Mouse (Mus musculus) stomach, embryonic 14.5 days (tissue): ENCODE data around the gene Rnase10. TPM values are rescaled to one million over a fixed set of nuclear protein-coding genes. Genes with fewer than 3 reads are reported as not detected.
"Not testable (repeated sequence)": the region's sequence is repeated elsewhere in the genome, so short reads cannot be mapped to it uniquely, and the experiment has no call there.

Experiments
- ATAC-seq: fragments of 200-750 bp; cut with Nextera tagmentation; 2 replicates; pipeline ENCODE4 v1.8.0; 2017; ENCODE audit warnings: low read depth, moderate TSS enrichment; ENCODE audit not compliant: insufficient number of reproducible peaks, insufficient read depth, low FRiP score
- H3K27ac ChIP-seq: fragments of 300-500 bp; sonication (generic); 2 replicates; pipeline ENCODE4 v1.5.1; 2014; ENCODE audit warnings: mild to moderate bottlenecking, low read length, moderate library complexity, mixed read lengths
- H3K27me3 ChIP-seq: fragments of 300-500 bp; sonication (generic); 2 replicates; pipeline ENCODE4 v1.6.1; 2014; ENCODE audit warnings: low read length, control low read depth, mixed read lengths; ENCODE audit not compliant: control insufficient read depth, insufficient read depth
- H3K36me3 ChIP-seq: fragments of 300-500 bp; sonication (generic); 2 replicates; pipeline ENCODE4 v1.6.1; 2014; ENCODE audit warnings: mild to moderate bottlenecking, control low read depth, low read length, moderate library complexity, mixed read lengths; ENCODE audit not compliant: control insufficient read depth, insufficient read depth
- H3K4me1 ChIP-seq: fragments of 300-500 bp; sonication (generic); 2 replicates; pipeline ENCODE4 v1.6.1; 2014; ENCODE audit warnings: low read length, control low read depth, mixed read lengths; ENCODE audit not compliant: control insufficient read depth, insufficient read depth
- H3K4me2 ChIP-seq: fragments of 300-500 bp; sonication (generic); replicated peaks from 2 replicates; pipeline ENCODE4 v1.6.1; 2014; ENCODE audit warnings: low read depth, low read length, control low read depth
- H3K4me3 ChIP-seq: fragments of 300-500 bp; sonication (generic); 2 replicates; pipeline ENCODE4 v1.5.1; 2014; ENCODE audit warnings: low read depth, low read length, control low read depth
- H3K9ac ChIP-seq: fragments of 300-500 bp; sonication (generic); replicated peaks from 2 replicates; pipeline ENCODE4 v1.6.1; 2014; ENCODE audit warnings: low read depth, mild to moderate bottlenecking, control low read depth, low read length, moderate library complexity, mixed read lengths
- H3K9me3 ChIP-seq: fragments of 300-500 bp; sonication (generic); 2 replicates; pipeline ENCODE4 v1.6.1; 2016; ENCODE audit warnings: low read depth, low read length, control low read depth; ENCODE audit not compliant: control insufficient read depth
- WGBS: fragments of 180-500 bp; shearing (Covaris S2); extraction: QIAGEN DNeasy Blood & Tissue Kit; methylation state at CpG from one replicate; pipeline ENCODE4 v1.1.7; 2014; 5-methylcytosine and 5-hydroxymethylcytosine counted together
- polyA plus RNA-seq: library from polyadenylated mRNA; unstranded; fragments of >200 nt; fragmentation: Nextera tagmentation; extraction: Ambion mirVana; gene quantifications from 2 replicates; pipeline ENCODE4 v1.2.1, GENCODE M21; 2014

Rnase10 gene
- polyA plus RNA-seq, 1 experiment from 2014 or later: not detected

DNA sequence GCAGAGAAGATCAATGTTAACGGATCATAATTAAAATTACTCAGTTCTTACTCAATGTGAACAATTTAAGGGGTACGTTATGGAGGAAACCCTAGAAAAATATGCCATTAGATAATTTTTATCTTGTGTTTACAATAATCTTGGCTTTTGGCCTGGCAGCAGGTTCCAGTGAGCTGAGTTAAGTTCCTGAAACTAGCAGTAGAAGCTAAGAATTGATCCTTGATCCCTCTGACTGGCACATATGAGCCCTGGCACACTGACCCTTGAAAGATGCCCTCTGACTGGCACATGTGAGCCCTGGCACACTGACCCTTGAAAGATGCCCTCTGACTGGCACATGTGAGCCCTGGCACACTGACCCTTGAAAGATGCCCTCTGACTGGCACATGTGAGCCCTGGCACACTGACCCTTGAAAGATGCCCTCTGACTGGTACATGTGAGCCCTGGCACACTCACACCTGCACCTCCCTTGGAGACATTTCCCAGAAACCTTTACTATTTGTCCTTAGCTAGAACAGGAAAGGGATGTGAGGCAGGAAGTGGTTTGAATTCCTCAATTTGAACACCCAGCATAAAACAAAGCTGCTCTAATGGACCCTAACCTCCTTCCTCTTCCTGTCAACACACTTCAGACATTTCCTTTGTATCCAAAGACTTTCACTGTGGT lies 9.4 kb upstream of the Rnase10 start:
- Histone ChIP-seq H3K27ac (no peak overlapping the region), H3K9me3 (no peaks in the 10 kb centered on the region), H3K4me1 (no peaks in the 10 kb centered on the region), H3K27me3 (no peaks in the 10 kb centered on the region), H3K4me3 (no peak overlapping the region), H3K9ac (no peak overlapping the region), H3K36me3 (no peaks in the 10 kb centered on the region), H3K4me2 (no peak overlapping the region)
- 68% methylated on average over 2 of the region's 2 CpGs for WGBS
- no peak for ATAC-seq

DNA sequence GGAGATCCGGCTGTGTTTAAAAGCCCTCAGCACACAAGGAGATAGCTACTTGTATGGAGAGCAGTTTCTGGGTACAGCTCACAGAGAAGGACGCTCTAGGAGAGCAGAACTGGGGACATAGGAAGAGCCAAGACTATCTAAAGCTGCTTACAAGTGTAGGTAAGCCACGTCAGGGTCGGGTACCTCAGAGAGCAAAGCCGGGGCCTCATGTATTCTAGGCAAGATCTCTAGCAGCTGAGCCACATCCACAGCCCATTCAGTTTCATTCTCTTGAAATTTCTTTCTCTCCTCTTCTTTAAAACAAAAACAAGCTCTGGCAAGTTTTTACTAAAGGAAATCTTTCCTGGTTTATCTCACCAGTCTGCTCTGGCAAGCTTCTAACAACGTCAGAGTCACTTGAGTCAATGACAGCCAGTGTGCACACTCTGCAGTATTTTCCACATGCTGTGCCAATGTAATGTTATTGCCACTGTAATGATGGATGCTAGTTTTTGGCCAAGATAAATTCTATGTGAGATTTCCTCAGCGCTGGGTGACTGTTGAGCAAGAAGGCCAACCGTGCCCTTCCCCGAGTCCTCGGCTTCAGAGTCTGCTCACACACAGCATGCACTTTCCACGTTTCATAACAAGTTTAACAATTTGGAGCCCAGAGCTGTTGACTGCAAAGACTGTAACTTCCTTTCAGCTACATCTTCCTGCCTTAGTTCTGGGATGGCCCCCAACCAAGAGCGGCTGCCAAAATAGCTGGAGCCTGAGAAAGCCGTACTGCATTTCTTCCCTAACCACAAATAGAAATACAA lies 563 bp downstream of the Rnase10 start:
- Histone ChIP-seq H3K27ac (peak overlapping the region; percentile 77), H3K9me3 (no peaks in the 10 kb centered on the region), H3K4me1 (no peaks in the 10 kb centered on the region), H3K36me3 (no peaks in the 10 kb centered on the region), H3K4me2 (no peak overlapping the region), H3K27me3 (no peaks in the 10 kb centered on the region), H3K9ac (no peak overlapping the region), H3K4me3 (no peak overlapping the region)
- ATAC-seq: peak; percentile 80; the same call in 1 of the 2 replicates
- 48% methylated on average over 13 of the region's 13 CpGs for WGBS

DNA sequence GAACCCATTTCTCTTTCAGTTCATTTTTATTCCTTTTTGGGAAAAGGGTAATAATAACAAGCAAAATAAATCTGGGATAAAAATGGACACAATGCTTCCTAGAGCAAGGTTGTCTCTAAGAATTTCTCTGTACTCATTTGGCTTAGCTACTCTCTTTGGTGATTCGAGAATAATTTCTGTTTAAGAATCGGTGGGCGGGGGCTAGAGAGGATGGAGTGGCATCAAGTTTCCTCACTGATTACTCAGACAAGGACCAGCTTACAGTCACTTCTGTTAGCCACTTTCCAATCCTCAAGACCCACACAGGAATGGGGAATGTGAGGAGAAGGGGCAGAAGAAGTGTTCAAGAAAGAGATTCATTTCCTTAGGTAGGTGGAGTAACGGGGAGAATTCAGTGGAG lies 1.2 kb downstream of the Rnase10 start:
- Histone ChIP-seq H3K4me2 (no peak overlapping the region), H3K4me1 (no peaks in the 10 kb centered on the region), H3K9ac (no peak overlapping the region), H3K4me3 (no peak overlapping the region), H3K9me3 (no peaks in the 10 kb centered on the region), H3K27me3 (no peaks in the 10 kb centered on the region), H3K27ac (peak overlapping the region; percentile 77; the same call in 1 of the 2 replicates), H3K36me3 (no peaks in the 10 kb centered on the region)
- 74% methylated on average over 4 of the region's 4 CpGs for WGBS
- no peak for ATAC-seq

DNA sequence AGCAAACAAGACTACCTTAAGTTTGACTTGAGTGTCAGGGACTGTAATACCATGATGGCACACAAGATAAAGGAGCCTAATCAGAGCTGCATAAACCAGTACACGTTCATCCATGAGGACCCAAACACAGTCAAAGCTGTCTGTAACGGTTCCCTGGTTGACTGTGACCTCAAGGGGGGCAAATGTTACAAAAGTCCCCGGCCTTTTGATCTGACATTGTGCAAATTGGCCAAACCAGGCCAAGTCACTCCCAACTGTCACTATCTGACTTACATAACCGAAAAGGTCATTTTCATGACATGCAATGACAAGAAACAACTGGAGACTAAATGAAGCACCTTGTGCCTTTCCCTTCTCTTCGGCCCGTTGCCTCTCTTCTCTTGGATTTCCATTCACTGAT lies 2.0 kb downstream of the Rnase10 start:
- H3K4me3 ChIP-seq: no peak overlapping the region
- H3K4me1 ChIP-seq: no peaks in the 10 kb centered on the region
- WGBS: 82% methylated on average over 6 of the region's 6 CpGs
- H3K4me2 ChIP-seq: no peak overlapping the region
- H3K27ac ChIP-seq: peak overlapping the region; percentile 77; the same call in 1 of the 2 replicates
- H3K27me3 ChIP-seq: no peaks in the 10 kb centered on the region
- H3K36me3 ChIP-seq: no peaks in the 10 kb centered on the region
- no peak for ATAC-seq
- H3K9me3 ChIP-seq: no peaks in the 10 kb centered on the region
- no peak overlapping the region for H3K9ac ChIP-seq

DNA sequence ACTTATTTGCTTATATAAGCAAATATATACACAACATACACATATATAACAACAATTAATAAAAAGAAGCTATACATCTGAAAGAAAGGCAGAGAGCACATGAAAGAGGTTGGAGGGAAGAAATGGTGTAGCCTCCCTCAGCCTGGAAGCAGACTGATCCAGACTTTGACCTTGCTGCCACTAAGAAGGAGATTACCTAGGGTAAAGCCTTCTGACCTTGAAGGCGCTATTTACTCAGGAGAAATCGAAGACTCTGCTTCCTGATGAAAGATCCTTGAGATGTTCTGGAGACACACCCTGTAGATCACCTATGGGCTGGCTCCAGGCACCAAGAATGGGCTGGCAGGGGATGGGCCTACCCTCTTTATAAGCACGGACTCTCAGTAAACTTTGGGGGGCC lies 7.2 kb downstream of the Rnase10 start:
- H3K9ac ChIP-seq, H3K36me3 ChIP-seq, H3K4me3 ChIP-seq, H3K4me1 ChIP-seq, H3K9me3 ChIP-seq, H3K27me3 ChIP-seq, H3K27ac ChIP-seq, H3K4me2 ChIP-seq, ATAC-seq: not testable (repeated sequence)
- WGBS: 80% methylated on average over 3 of the region's 3 CpGs

DNA sequence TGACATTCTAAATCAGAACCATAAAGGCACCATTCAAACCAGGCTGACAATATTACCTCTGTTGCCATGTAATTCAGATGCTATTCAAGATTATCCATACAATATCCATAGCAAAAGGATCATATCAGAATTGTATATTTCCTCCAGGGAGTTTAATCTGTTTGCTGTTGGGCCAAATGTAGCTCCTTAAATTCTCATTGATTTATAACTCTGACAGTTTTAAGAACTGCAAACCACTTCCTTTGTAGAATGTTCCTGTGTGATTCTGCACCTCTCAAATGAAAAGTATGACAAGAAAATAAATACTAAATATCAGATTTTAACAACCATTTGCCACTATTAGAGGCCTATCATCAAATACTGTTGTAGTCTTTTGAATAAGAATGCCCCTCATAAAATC lies 8.2 kb downstream of the Rnase10 start:
- no peak overlapping the region for H3K4me3 ChIP-seq
- no peak overlapping the region for H3K9ac ChIP-seq
- H3K4me2 ChIP-seq: no peak overlapping the region
- H3K36me3 ChIP-seq: no peaks in the 10 kb centered on the region
- H3K27me3 ChIP-seq: no peaks in the 10 kb centered on the region
- H3K4me1 ChIP-seq: no peaks in the 10 kb centered on the region
- ATAC-seq: no peak
- no peak overlapping the region for H3K27ac ChIP-seq
- no peaks in the 10 kb centered on the region for H3K9me3 ChIP-seq

DNA sequence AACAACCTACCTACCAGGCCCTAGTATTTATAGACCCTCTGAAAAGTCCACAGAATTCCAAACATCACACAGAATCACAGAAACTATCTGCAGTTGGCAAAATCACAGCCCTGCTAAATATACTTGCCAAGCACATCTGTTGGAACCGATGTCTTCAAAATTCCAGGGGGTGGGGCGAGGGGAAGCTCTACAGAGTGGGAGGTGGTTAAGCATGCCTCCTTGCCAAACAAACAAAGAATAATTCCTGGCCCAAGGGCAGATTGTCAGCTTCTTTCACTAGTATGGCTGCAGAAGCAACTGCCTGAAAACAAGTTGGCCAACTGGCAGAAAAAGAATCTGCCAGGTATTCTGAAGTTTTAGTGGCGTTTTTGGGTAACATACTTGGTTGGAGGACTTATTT lies 9.7 kb downstream of the Rnase10 start:
- Histone ChIP-seq H3K4me2 (no peak overlapping the region), H3K27me3 (no peaks in the 10 kb centered on the region), H3K4me1 (no peaks in the 10 kb centered on the region), H3K27ac (no peak overlapping the region), H3K9ac (no peak overlapping the region), H3K36me3 (no peaks in the 10 kb centered on the region), H3K9me3 (no peaks in the 10 kb centered on the region), H3K4me3 (no peak overlapping the region)
- ATAC-seq: no peak
- 65% methylated on average over 3 of the region's 3 CpGs for WGBS

DNA sequence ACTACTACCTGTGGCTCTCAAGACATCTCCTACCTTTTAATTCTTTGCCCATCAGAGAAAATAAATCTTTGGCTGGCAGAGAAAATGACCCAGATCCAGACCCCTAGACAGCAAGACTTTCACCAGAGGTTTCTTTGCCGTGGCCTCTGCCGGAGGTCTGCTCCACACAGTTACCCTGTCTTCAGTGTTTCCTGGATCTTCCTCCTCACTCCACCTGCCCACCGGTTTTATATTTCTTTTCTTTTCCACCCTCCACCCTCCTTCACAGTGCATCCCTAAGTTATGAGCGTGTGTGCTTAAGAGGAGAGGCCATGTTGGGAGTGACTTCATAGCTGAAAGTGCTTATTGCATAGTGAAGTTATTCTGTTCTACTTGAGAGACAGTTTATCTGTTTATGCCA lies 15.9 kb downstream of the Rnase10 start:
- Histone ChIP-seq H3K9me3 (no peaks in the 10 kb centered on the region), H3K4me1 (no peaks in the 10 kb centered on the region), H3K4me2 (no peak overlapping the region), H3K36me3 (no peaks in the 10 kb centered on the region), H3K27me3 (no peaks in the 10 kb centered on the region), H3K27ac (no peak overlapping the region), H3K9ac (no peak overlapping the region), H3K4me3 (no peak overlapping the region)
- ATAC-seq: no peak
- WGBS: 73% methylated on average over 4 of the region's 4 CpGs
